ENCODE assay signal across 28 mouse cellular contexts in genomic region chr1:48609026-48609425, GRCm38 (mm10).
DNase-seq lines count a peak whose midpoint lies in the region; ATAC-seq and TF ChIP-seq lines count a peak whose summit lies in the region.
"Had no signal": no experiment of that assay in that cellular context is flagged by ENCODE, and none has a peak within 500 bp of the region (broad histone marks: within the 10 kb centered on the region; RNA-seq: fewer than 3 reads in every experiment).

No protein-coding gene starts in this region.

- ATAC-seq in cerebellum, adult (ENCODE audit: insufficient number of reproducible peaks, low FRiP score, low TSS enrichment), result no peak
- ATAC-seq in activated CD4-positive, CD25-positive, alpha-beta regulatory T cell, adult 4 months, result no peak
- ATAC-seq: forebrain, embryonic 13.5 days; liver, embryonic 12.5 days had no signal

- DNase-seq in layer of hippocampus, adult 2 months (ENCODE audit: low spot score in 2 of 2), result peak; percentile 3 to 9
- no peak for DNase-seq in layer of hippocampus, postnatal 36 days
- DNase-seq in frontal cortex, adult 2 months (ENCODE audit: extremely low spot score in 1 of 2, low spot score in 1 of 2), result peak; percentile 53 to 70
- DNase-seq in layer of hippocampus, postnatal 14 days (ENCODE audit: low spot score in 2 of 2), result peak; percentile 1 to 13
- DNase-seq in right cerebral cortex, postnatal 10 days (ENCODE audit: low spot score in 2 of 2), result peak; percentile 22 to 37
- DNase-seq in adrenal gland, adult 18-20 months (ENCODE audit: low spot score in 2 of 2), result no peak
- DNase-seq: adrenal gland, adult 2 months; cerebellum, adult 18-20 months; cerebellum, postnatal 25 days; embryo, embryonic 11 days; gastrocnemius, adult 2 months; heart, postnatal 4 days; kidney, adult 8-10 months; kidney, postnatal 14 days; lung, adult 18-20 months; lung, postnatal 10 days; thymus, adult 18-20 months; thymus, postnatal 36 days had no signal

- no peak overlapping the region for H3K4me3 ChIP-seq in layer of hippocampus, adult 2 months
- H3K4me3 ChIP-seq: embryonic facial prominence, embryonic 13.5 days; forebrain, embryonic 13.5 days; gastrocnemius, adult 2 months; hindbrain, embryonic 15.5 days; limb, embryonic 13.5 days; liver, embryonic 12.5 days; midbrain, embryonic 12.5 days; neural tube, embryonic 15.5 days; stomach, embryonic 15.5 days had no signal

- H3K27ac ChIP-seq in layer of hippocampus, adult 2 months, result 0 out of 2 replicates have a peak overlapping the region, but pooled peaks have one; percentile 32
- H3K27ac ChIP-seq: embryonic facial prominence, embryonic 13.5 days; forebrain, embryonic 13.5 days; gastrocnemius, adult 2 months; hindbrain, embryonic 15.5 days; limb, embryonic 13.5 days; liver, embryonic 12.5 days; midbrain, embryonic 12.5 days; neural tube, embryonic 15.5 days; stomach, embryonic 15.5 days had no signal

- TF ChIP-seq CTCF in layer of hippocampus, adult 2 months (conservative IDR thresholded peaks at IDR 0.05), result no peak

Comparison
In these comparisons a context has a peak if more than half of its experiments do, and no peak if none do; other contexts are left out.
1. DNase-seq: peak in layer of hippocampus, adult 2 months (2 of 2), frontal cortex, adult 2 months (2 of 2), layer of hippocampus, postnatal 14 days (2 of 2) and right cerebral cortex, postnatal 10 days (2 of 2); none in layer of hippocampus, postnatal 36 days (0 of 2) and adrenal gland, adult 18-20 months (0 of 2).